Mouse (Mus musculus) cerebellum, postnatal 36 days (tissue): Measurements from ENCODE around the gene Acox1.

Experiments
- DNase-seq, 2 experiments: peaks; one replicate each; pipeline ENCODE4 v3.0.0; 2021 to 2022; ENCODE audit warnings: mixed read lengths in 2 of 2

Acox1 gene

GRCm38 (mm10) chr11:116198639-116199531 lies at the start of gene Acox1, which contains the start of gene Ten1:
Acox1 (minus strand) TSS chr11:116199045.
Ten1 (plus strand) TSS chr11:116198855.
- DNase-seq = peak; percentile 96

DNA sequence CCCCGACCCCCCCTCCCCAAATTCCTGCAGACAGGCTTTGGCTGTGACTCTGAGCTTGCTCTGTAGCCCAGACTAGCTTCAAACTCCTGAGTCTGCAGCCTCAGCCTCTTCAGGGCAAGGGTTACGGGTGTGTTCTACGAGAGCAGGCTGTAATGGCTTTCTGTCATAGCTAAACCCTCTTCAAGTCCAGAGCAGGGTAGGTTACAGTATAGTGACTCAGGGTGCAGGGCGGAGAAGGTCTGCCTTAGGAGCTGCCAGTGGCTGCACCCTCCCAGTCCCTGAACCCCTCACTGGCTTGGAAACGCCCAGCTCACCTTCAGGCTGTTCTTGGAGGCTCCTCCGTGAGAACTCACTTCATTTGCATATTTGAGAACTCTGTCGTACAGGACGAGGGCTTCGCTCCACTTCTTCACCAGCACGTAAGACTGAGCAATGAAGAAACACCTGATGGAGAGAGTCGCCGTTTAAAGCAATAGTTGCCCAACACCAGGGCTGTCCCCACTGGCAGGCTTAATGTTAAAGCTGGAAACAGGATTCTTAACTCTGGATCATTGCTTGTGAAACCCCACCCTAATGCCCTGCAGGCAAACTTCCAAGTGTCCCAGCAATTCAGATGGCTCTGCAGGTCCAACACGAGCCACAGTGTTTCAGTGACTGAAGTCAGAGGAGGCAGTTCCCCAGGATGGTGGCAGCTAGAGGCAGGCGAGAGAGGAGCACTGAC lies 48.8 kb upstream of the Acox1 start:
- no peak for DNase-seq

DNA sequence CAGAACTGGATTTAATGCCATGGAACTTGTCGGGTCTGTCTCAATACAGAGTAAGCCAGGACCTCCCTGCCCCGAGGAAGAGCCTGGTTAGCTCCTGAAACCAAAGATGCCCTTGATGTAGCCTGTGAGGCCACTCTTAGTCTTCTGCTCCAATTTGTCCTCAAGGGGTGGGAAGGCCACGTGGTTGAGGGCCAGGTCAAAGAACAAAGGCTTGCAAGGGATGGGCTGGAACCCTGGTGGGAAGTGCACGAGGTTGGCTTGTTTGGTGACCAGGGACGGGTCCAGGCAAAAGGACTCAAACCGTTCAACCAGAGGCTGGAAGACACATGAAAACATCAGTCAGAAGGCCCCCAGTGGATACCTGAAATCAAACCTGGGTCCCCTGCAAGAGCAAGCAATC lies 46.8 kb upstream of the Acox1 start:
- no peak for DNase-seq

- no peak for DNase-seq
Observed at GRCm38 (mm10) chr11:116244580-116244979, 45.7 kb upstream of the Acox1 start.

DNA sequence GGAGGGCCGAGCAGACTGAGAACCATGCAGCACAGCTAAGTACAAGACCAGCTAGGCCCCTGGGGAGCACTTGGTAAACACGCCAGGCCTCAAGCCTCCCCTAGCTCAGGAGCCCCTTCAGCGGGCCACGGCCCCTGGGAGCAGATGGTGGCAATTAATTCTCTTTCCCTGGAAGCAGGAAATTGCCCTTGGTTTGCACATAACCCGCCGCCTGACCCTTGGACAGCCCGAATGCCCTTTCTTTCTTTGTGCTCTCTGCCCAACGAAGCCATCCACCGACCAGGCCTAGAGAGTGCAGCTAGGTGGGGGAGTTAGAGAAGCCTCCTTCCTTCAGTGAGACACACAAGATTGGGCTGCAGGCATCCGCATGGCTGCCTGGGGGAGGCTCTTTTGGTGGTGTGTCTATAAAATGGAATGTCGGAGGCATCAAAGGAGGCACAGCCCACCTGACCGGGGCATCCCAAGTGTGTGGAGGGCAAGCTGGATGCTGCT lies 42.9 kb upstream of the Acox1 start:
- no peak for DNase-seq

DNA sequence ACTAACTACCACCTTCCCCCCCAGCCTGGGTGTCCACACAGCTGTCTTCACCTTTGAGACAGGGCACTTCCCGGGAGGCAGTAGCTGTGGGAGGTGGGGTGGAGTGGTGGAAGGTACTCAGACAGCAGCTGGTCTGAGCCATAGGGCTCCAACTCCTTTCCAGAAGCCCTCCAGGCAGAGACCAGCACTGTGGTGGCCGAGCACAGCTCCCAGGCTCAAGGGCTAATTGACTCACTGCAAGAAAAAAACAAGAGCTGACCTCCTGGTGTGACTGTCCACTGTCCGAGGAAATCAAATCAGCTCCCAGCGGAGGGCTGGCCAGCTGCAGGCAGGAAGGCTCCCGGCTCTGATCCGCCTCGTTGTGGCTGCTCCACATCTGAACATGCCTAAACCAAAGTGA lies 41.0 kb upstream of the Acox1 start:
- DNase-seq = no peak

DNA sequence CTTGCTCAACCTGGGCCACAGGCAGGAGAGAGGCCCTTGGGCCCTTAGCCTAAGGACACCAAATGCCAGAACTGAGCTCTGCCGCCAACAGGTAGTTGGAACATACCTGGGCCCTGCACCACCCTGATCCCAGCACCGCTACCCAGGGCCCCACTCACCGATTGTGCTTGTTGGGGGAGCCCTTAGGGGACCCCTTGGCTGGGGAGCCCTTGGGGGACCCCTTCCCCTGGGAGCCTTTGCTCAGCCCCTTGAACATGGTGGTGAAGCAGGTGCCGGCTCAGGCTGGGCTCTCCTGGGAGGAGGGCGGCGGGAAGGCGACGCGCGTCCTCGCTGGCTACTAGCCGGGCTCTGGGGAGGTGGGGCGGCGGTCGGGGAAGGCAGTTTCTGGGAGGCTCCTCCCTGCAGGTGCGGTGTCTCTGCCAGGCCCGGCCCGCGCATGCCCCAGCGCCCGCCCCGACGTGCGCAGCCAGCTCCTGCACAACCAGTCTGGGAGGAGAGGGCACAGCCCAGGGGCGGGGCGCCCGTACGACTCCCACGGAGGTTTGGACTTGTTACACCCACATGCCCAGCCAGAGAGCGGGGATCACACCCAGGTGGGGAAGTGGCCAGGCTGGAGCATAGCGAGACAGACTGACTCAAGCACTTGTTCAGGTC lies 39.0 kb upstream of the Acox1 start, which contains the start of gene Evpl:
TSS of gene Evpl (minus strand) at position 336 of the 654 bp plus-strand sequence.
- no peak for DNase-seq

- DNase-seq = no peak
Observed at GRCm38 (mm10) chr11:116234901-116235300, 36.1 kb upstream of the Acox1 start.

- DNase-seq = no peak
Observed at GRCm38 (mm10) chr11:116232427-116232826, 33.6 kb upstream of the Acox1 start.

GRCm38 (mm10) chr11:116228699-116229098 lies 29.9 kb upstream of the Acox1 start:
- no peak for DNase-seq

GRCm38 (mm10) chr11:116226414-116226813 lies 27.6 kb upstream of the Acox1 start:
- DNase-seq = peak; percentile 84 to 85

GRCm38 (mm10) chr11:116222740-116223059 lies 23.9 kb upstream of the Acox1 start:
- DNase-seq = no peak

GRCm38 (mm10) chr11:116221931-116222739 lies 23.3 kb upstream of the Acox1 start:
- DNase-seq = no peak

- DNase-seq = peak; percentile 45 to 52
Observed at GRCm38 (mm10) chr11:116219885-116220284, 21.0 kb upstream of the Acox1 start.

DNA sequence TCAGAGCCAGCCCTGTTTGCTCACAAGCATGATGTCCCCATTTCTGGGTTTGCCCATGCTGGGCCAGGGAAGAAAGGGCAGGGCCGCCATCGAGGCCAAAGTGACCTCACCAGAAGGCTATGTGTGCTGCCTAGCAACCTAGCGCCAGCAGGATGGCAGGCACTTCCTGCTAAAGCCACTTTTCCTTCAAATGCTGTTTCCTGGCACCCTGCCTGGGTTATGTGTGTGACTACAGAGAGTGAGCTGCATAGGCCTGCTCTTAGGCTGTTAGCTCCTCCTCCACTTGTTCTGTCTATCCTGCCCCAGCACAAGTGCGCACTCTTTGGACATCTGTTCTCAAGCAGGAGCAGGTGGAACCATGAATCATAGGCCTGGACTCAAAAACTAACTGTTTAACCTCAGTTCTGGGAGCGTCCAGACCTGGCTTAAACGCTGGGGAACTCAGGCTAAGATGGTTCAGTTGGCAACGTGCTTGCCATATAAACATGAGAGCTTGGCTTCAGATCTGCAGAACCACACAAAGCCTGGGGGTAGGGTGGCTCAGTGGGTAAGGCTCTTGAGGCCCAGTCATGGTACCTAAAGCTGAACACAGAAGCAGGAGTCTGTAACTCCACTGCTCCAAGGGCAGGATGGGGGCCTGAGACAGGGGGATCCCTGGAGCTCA lies 20.0 kb upstream of the Acox1 start:
- DNase-seq = peak; percentile 48 to 51

GRCm38 (mm10) chr11:116218263-116218662 lies 19.4 kb upstream of the Acox1 start:
- no peak for DNase-seq

GRCm38 (mm10) chr11:116216549-116216948 lies 17.7 kb upstream of the Acox1 start:
- DNase-seq = no peak

DNA sequence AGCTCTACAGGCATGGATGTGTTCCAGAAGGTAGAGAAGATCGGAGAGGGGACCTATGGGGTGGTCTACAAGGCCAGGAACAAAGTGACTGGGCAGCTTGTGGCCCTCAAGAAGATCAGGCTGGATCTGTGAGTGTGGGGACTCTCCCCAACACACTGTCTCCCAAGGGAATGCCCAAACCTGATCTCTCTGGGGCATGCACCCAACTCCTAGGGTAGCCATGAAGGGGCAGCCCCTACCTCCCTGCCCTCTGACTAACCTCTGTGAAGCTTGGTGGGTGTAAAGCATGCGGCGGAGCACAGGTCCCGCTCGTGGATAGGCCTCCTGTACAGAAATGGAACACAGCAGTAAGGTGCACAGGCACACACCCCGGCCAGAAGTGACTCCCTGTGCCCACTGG lies 17.1 kb upstream of the Acox1 start:
- no peak for DNase-seq

DNA sequence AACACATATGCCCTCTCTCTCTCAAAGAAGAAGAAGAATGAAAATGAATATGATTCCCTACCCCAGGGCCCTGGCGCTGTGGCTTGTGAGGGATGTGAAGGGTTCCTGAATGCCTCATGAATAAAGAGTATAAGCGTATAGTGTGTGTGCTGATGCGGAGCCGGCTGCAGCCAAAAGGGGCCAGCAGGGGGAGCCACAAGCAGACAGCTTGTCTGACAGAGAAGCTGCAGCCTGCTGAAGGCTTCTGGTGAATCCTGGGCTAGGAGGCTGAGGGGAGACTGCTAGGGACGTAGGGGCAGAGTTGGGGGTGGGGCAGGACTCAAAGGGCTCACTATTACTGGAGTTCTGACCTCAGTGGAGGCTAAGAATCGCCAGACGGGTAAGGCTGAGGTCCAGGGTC lies 16.3 kb upstream of the Acox1 start:
- DNase-seq = no peak

DNA sequence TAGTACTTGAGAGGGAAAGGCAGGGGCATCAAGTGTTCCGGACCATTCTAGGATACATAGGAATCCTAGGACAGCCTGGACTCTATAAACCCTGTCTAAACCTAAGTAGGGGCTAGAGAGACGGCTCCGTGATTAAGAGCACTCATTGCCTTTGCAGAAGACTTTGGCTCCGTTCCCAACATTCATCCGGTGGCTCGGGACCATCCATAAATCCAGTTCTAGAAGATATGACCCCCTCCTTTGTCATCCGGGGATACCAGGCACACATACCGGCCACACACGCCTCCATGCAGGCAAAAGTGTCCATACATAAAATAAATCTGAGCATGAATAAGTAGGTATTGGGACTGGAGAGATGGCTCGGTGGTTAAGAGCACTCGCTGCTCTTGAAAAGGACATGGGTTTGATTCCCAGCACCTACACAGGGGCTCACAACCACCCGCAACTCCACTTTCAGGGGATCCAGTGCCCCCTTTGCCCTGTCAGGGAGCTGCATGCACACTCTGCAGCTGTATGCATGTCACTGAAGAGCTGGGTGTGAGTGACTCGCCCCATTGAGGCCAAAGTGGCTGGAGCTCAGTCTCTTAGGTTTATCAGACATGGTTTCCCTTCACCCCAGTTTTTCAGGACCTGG lies 15.1 kb upstream of the Acox1 start:
- no peak for DNase-seq

DNA sequence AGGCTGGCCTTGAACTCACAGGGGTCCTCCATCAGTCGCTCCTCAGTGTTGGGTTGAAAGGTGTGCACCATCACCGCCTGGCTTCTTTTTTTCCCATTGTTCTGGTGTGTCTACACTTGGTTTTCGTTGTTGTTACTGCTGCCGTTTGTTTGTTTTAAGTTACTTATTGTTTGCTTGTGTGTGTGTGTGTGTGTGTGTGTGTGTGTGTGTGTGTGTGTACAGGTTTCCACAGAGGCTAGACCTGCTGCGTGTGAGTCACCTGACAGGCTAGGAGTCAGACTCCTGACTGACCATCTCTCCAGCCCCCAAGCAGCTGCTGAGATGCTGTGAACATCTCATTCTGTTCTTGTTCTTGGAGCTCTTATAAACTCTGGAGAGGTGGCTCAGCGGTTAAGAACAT lies 14.0 kb upstream of the Acox1 start:
- no peak for DNase-seq
